Mouse (Mus musculus) bone marrow, adult 2 months (tissue): ENCODE results near the gene Ugt1a2. TPM values are rescaled to one million over a fixed set of nuclear protein-coding genes. Genes with fewer than 3 reads are reported as not detected.

Source experiments
- H3K27ac ChIP-seq: fragments of 200-500 bp; 2 replicates; pipeline ENCODE4 v1.5.1; 2012; ENCODE audit warnings: low read depth, mild to moderate bottlenecking, control low read depth, inconsistent platforms, low read length; ENCODE audit not compliant: control insufficient read depth, poor library complexity, insufficient read depth
- H3K4me1 ChIP-seq: fragments of 200-500 bp; 2 replicates; pipeline ENCODE4 v1.6.1; 2011; ENCODE audit warnings: low read length; ENCODE audit not compliant: control insufficient read depth, insufficient read depth
- H3K4me3 ChIP-seq: fragments of 200-500 bp; replicated peaks from 2 replicates; pipeline ENCODE3; 2011; ENCODE audit warnings: mild to moderate bottlenecking, low read depth, low read length, control low read depth; ENCODE audit not compliant: control insufficient read depth
- CTCF ChIP-seq: fragments of 200-500 bp; IDR thresholded peaks from 2 replicates; pipeline ENCODE4 v1.5.1; 2011; ENCODE audit warnings: low read length, control low read depth; ENCODE audit not compliant: control insufficient read depth, insufficient read depth
- POLR2A ChIP-seq: fragments of 200-500 bp; IDR thresholded peaks from 2 replicates; pipeline ENCODE4 v1.6.1; 2011; ENCODE audit warnings: low read depth, mild to moderate bottlenecking, control low read depth, low read length, borderline replicate concordance; ENCODE audit not compliant: control insufficient read depth
- WGBS: fragments of 180-500 bp; shearing (Covaris S2); methylation state at CpG from one replicate; pipeline ENCODE4 v1.1.7; 2018; 5-methylcytosine and 5-hydroxymethylcytosine counted together
- polyA plus RNA-seq: library from polyadenylated mRNA; stranded (reverse); fragments of >200 nt; gene quantifications from 2 replicates; pipeline ENCODE4 v1.2.4, GENCODE M21; 2011; ENCODE audit warnings: low replicate concordance; ENCODE audit not compliant: missing spikeins, insufficient read depth, insufficient read length

Gene Ugt1a2
- polyA plus RNA-seq, 1 experiment, result 5.8 TPM

DNA sequence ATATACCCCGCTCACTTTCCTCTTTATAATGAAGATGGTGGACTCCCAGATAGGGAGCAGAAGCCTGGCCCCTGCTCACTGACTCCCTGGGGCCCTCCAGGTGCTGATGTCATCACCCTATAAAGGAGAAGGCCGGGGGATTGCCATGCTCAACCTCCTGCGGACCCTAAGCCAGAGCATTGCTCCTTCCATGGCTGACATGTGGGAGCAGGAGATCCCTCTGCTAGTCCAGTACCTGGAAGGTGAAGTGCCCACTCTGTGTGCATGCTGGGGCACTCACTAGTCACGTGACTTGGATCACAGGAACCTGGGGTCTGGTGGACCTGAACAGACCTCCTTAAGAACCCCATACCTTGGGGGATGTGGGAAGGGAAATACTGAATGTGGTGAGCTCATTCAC, 40.2 kb downstream of the Ugt1a2 start:
- no peak overlapping the region for H3K4me3 ChIP-seq
- WGBS, result 61% methylated on average over 4 of the region's 4 CpGs
- TF ChIP-seq CTCF (no peak), POLR2A (no peak)
- H3K27ac ChIP-seq, result no peak overlapping the region
- H3K4me1 ChIP-seq, result no peaks in the 10 kb centered on the region

- 62% methylated on average over 5 of the region's 5 CpGs for WGBS
- Histone ChIP-seq H3K27ac (no peak overlapping the region), H3K4me3 (no peak overlapping the region), H3K4me1 (0 out of 2 replicates have a peak, but pooled peaks cover 1% of the 10 kb centered on the region)
- no peak for TF ChIP-seq CTCF
Observed at GRCm38 (mm10) chr1:88243861-88244260, 43.5 kb downstream of the Ugt1a2 start.

DNA sequence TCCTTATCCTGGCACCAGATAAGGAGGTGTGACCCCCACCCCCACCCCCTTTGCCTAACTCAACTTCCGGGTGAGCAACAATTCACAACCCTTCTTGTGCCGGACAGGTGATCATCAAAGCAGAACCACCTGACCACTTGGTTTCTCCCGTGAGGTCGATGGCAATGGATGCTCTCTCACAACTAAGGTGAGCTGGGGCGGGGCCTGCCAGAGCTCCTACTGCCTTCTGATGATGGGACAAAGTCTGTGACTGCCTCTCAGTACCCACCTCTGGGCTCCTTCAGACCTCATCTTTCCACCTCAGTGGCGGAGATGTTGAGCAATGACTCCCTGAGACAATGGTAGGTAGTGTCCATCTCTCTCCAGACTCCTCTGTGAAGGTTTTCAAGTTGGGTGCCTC, 45.5 kb downstream of the Ugt1a2 start:
- no peak overlapping the region for H3K27ac ChIP-seq
- WGBS, result 74% methylated on average over 6 of the region's 6 CpGs
- no peak overlapping the region for H3K4me3 ChIP-seq
- TF ChIP-seq CTCF (no peak), POLR2A (no peak)
- H3K4me1 ChIP-seq, result 0 out of 2 replicates have a peak, but pooled peaks cover 1% of the 10 kb centered on the region

DNA sequence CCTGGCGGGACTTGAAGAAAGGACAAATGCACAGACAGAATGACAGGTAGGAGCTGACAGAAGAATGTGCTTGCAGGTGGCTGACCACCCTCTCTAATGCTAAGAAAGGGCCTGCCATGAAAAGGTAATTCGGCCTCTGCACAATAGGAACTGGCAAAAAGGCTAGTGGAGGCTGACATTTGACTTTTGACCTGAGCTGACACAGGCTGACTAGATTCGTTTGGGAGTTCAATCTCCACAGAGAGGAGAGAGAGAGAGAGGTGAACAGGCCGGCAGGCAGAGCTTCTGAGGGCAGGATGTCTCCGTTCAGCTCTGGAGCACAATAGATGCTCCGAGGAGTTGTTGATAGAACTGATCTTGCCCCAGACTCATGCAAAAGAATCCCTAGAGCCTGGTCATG, 46.0 kb downstream of the Ugt1a2 start:
- 0 out of 2 replicates have a peak, but pooled peaks cover 1% of the 10 kb centered on the region for H3K4me1 ChIP-seq
- TF ChIP-seq CTCF (no peak), POLR2A (no peak)
- 45% methylated on average over 6 of the region's 6 CpGs for WGBS
- no peak overlapping the region for H3K4me3 ChIP-seq
- H3K27ac ChIP-seq, result no peak overlapping the region

DNA sequence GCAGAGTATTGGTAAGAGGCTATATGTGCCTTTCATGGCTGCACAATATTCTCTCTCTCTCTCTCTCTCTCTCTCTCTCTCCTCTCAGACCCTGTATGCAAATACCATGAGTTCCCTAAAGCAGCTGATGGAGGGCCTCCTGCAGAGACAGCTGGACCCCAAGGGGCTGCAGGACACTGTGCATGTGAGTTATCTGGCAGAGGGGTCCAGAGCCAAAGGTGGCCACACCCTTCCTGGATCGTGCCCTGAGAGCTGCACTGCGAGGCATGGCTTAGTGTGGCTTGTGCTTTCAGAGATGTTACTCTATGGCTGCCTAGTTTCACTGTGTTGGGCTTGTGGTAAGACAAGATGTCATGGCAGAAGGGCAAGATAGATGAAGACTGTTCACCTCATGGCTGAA, 47.3 kb downstream of the Ugt1a2 start:
- 0 out of 2 replicates have a peak, but pooled peaks cover 1% of the 10 kb centered on the region for H3K4me1 ChIP-seq
- TF ChIP-seq POLR2A (no peak), CTCF (no peak)
- no peak overlapping the region for H3K4me3 ChIP-seq
- WGBS, result 51% methylated on average over 2 of the region's 2 CpGs
- no peak overlapping the region for H3K27ac ChIP-seq

DNA sequence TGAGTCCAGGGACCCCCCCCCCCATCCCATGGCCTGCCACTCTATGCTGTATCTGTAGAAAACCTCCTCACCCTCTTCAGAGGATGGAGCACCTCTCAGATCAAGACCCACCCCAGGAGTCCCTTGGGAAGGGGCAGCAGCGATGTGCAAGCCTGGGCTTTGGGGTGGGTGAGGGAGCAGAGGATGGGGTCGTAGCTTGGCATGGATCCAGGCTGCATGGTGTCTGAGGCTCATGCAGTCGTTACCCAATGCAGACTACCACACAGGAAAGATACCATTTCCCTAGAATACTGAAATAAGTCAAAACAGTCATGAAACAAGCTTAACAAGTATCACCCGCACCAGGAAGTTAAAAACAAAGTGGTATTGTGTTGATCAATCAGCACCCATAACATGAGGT, 48.3 kb downstream of the Ugt1a2 start:
- H3K4me1 ChIP-seq, result peaks cover 1% of the 10 kb centered on the region; the same call in 1 of the 2 replicates
- TF ChIP-seq POLR2A (no peak), CTCF (no peak)
- H3K4me3 ChIP-seq, result no peak overlapping the region
- H3K27ac ChIP-seq, result no peak overlapping the region
- 46% methylated on average over 4 of the region's 4 CpGs for WGBS

DNA sequence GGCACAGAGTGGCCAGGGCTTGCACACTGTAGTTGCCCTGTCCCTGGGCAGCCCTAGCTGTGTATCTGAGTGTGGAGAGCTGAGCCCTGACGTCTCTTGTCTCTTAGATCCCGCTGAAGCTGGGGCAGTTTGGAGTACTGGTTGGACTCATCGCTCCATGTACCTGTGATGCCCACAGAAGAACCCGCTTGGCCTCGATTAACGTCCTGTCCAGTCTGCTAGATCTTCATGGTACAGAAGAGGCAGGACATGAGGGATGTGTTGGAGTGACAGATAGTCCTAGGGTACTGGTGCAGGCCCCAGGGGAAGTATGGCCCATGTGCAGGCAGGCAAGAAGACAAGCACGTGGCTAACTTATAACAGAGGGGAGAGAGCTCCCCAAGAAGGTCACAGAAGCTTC, 49.2 kb downstream of the Ugt1a2 start:
- TF ChIP-seq POLR2A (no peak), CTCF (no peak)
- no peak overlapping the region for H3K4me3 ChIP-seq
- peaks cover 1% of the 10 kb centered on the region; the same call in 1 of the 2 replicates for H3K4me1 ChIP-seq
- H3K27ac ChIP-seq, result no peak overlapping the region
- 74% methylated on average over 7 of the region's 7 CpGs for WGBS

GRCm38 (mm10) chr1:88250023-88250422, 49.6 kb downstream of the Ugt1a2 start:
- no peak overlapping the region for H3K4me3 ChIP-seq
- TF ChIP-seq POLR2A, result no peak
- no peak for TF ChIP-seq CTCF
- peaks cover 1% of the 10 kb centered on the region; the same call in 1 of the 2 replicates for H3K4me1 ChIP-seq
- WGBS, result 75% methylated on average over 5 of the region's 5 CpGs
- no peak overlapping the region for H3K27ac ChIP-seq

- Histone ChIP-seq H3K27ac (no peak overlapping the region), H3K4me3 (no peak overlapping the region), H3K4me1 (peaks cover 1% of the 10 kb centered on the region; the same call in 1 of the 2 replicates)
- WGBS, result 52% methylated on average over 8 of the region's 8 CpGs
- no peak for TF ChIP-seq POLR2A
- no peak for TF ChIP-seq CTCF
Observed at GRCm38 (mm10) chr1:88253106-88253505, 52.7 kb downstream of the Ugt1a2 start.
